Mouse (Mus musculus) stomach, postnatal 0 days (tissue): ENCODE data around the gene Toe1.

Source experiments
- CTCF ChIP-seq: IDR thresholded peaks from 2 replicates; pipeline ENCODE4 v1.5.1; 2016; ENCODE audit warnings: antibody characterized with exemption, low read depth, mild to moderate bottlenecking, moderate library complexity
- EP300 ChIP-seq: optimal IDR thresholded peaks from 2 replicates; pipeline ENCODE3; 2016; ENCODE audit warnings: antibody characterized with exemption

- no peak for TF ChIP-seq CTCF
- TF ChIP-seq EP300, result no peak
Observed at GRCm38 (mm10) chr4:116821694-116822016, 14.2 kb upstream of the Toe1 start, which contains the start of gene Hpdl.
